Mouse (Mus musculus) lung, embryonic 15.5 days (tissue): ENCODE results near the gene Filip1. TPM values are rescaled to one million over a fixed set of nuclear protein-coding genes. Genes with fewer than 3 reads are reported as not detected.
A peak's percentile ranks its signal among the peaks of the same experiment; 100 is the strongest.

Experiments
- ATAC-seq: fragments of 200-750 bp; cut with Nextera tagmentation; 2 replicates; pipeline ENCODE4 v1.8.0; 2017; ENCODE audit warnings: moderate number of reproducible peaks, borderline replicate concordance; ENCODE audit not compliant: low FRiP score, low TSS enrichment; ENCODE audit errors: extremely low read depth
- H3K27ac ChIP-seq: fragments of 300-500 bp; sonication (generic); 2 replicates; pipeline ENCODE4 v1.5.1; 2015; ENCODE audit warnings: moderate library complexity, mild to moderate bottlenecking, inconsistent platforms
- H3K27me3 ChIP-seq: fragments of 300-500 bp; sonication (generic); 2 replicates; pipeline ENCODE4 v1.6.1; 2015; ENCODE audit warnings: inconsistent platforms
- H3K36me3 ChIP-seq: fragments of 300-500 bp; sonication (generic); 2 replicates; pipeline ENCODE4 v1.6.1; 2015; ENCODE audit warnings: inconsistent platforms
- H3K4me1 ChIP-seq: fragments of 300-500 bp; sonication (generic); 2 replicates; pipeline ENCODE4 v1.6.1; 2015; ENCODE audit warnings: inconsistent platforms
- H3K4me2 ChIP-seq: fragments of 300-500 bp; sonication (generic); 2 replicates; pipeline ENCODE4 v1.6.1; 2015; ENCODE audit warnings: inconsistent platforms, mild to moderate bottlenecking, moderate library complexity
- H3K4me3 ChIP-seq: fragments of 300-500 bp; sonication (generic); 2 replicates; pipeline ENCODE4 v1.5.1; 2015; ENCODE audit warnings: mild to moderate bottlenecking, inconsistent platforms
- H3K9ac ChIP-seq: fragments of 300-500 bp; sonication (generic); 2 replicates; pipeline ENCODE4 v1.6.1; 2015; ENCODE audit warnings: inconsistent platforms
- H3K9me3 ChIP-seq: fragments of 300-500 bp; sonication (generic); 2 replicates; pipeline ENCODE4 v1.6.1; 2016; ENCODE audit warnings: inconsistent platforms
- WGBS: fragments of 180-500 bp; shearing (Covaris S2); methylation state at CpG from one replicate; pipeline ENCODE4 v1.1.7; 2015; 5-methylcytosine and 5-hydroxymethylcytosine counted together
- polyA plus RNA-seq: library from polyadenylated mRNA; unstranded; fragments of >200 nt; fragmentation: Nextera tagmentation; extraction: Ambion mirVana; gene quantifications from 2 replicates; pipeline ENCODE4 v1.2.1, GENCODE M21; 2015

Filip1 gene
- polyA plus RNA-seq, 1 experiment from 2014 or later = 13.3 TPM

- Histone ChIP-seq H3K36me3 (no peaks in the 10 kb centered on the region), H3K4me2 (no peak overlapping the region), H3K27ac (no peak overlapping the region), H3K27me3 (no peaks in the 10 kb centered on the region), H3K4me1 (0 out of 2 replicates have a peak, but pooled peaks cover under 1% of the 10 kb centered on the region), H3K9ac (no peak overlapping the region), H3K9me3 (no peaks in the 10 kb centered on the region), H3K4me3 (no peak overlapping the region)
- ATAC-seq = no peak
- WGBS = 36% methylated on average over 6 of the region's 6 CpGs
Observed at GRCm38 (mm10) chr9:79862544-79862943, 150.1 kb downstream of the Filip1 start.

- peaks cover 8% of the 10 kb centered on the region; the same call in 1 of the 2 replicates for H3K4me1 ChIP-seq
- H3K9me3 ChIP-seq = 0 out of 2 replicates have a peak, but pooled peaks cover 3% of the 10 kb centered on the region
- no peak overlapping the region for H3K4me3 ChIP-seq
- no peak overlapping the region for H3K27ac ChIP-seq
- ATAC-seq = no peak
- H3K4me2 ChIP-seq = no peak overlapping the region
- H3K36me3 ChIP-seq = no peaks in the 10 kb centered on the region
- no peaks in the 10 kb centered on the region for H3K27me3 ChIP-seq
- no peak overlapping the region for H3K9ac ChIP-seq
Observed at GRCm38 (mm10) chr9:79847099-79847498, 165.6 kb downstream of the Filip1 start.

- Histone ChIP-seq H3K9me3 (0 out of 2 replicates have a peak, but pooled peaks cover 3% of the 10 kb centered on the region), H3K27me3 (no peaks in the 10 kb centered on the region), H3K36me3 (no peaks in the 10 kb centered on the region), H3K4me1 (peaks cover 8% of the 10 kb centered on the region; the same call in 1 of the 2 replicates), H3K4me3 (no peak overlapping the region), H3K4me2 (no peak overlapping the region), H3K27ac (peak overlapping the region; percentile 40; the same call in 1 of the 2 replicates), H3K9ac (no peak overlapping the region)
- peak; percentile 62; the same call in 1 of the 2 replicates for ATAC-seq
- 15% methylated on average over 6 of the region's 6 CpGs for WGBS
Observed at GRCm38 (mm10) chr9:79842615-79843014, 170.0 kb downstream of the Filip1 start.

- Histone ChIP-seq H3K4me2 (no peak overlapping the region), H3K27ac (peak overlapping the region; percentile 40; the same call in 1 of the 2 replicates), H3K9ac (no peak overlapping the region), H3K36me3 (no peaks in the 10 kb centered on the region), H3K9me3 (0 out of 2 replicates have a peak, but pooled peaks cover 3% of the 10 kb centered on the region), H3K4me1 (peaks cover 8% of the 10 kb centered on the region; the same call in 1 of the 2 replicates), H3K27me3 (no peaks in the 10 kb centered on the region), H3K4me3 (no peak overlapping the region)
- ATAC-seq = no peak
Observed at GRCm38 (mm10) chr9:79842028-79842427, 170.6 kb downstream of the Filip1 start.

GRCm38 (mm10) chr9:79831294-79831693 lies 181.4 kb downstream of the Filip1 start:
- Histone ChIP-seq H3K36me3 (no peaks in the 10 kb centered on the region), H3K9ac (no peak overlapping the region), H3K4me2 (no peak overlapping the region), H3K27ac (no peak overlapping the region), H3K9me3 (no peaks in the 10 kb centered on the region), H3K4me3 (no peak overlapping the region), H3K27me3 (no peaks in the 10 kb centered on the region), H3K4me1 (peaks cover 17% of the 10 kb centered on the region)
- 0 out of 2 replicates have a peak, but pooled peaks have one; percentile 17 for ATAC-seq
- 56% methylated on average over 1 of the region's 1 CpGs for WGBS

GRCm38 (mm10) chr9:79830874-79831273 lies 181.8 kb downstream of the Filip1 start:
- Histone ChIP-seq H3K27me3 (no peaks in the 10 kb centered on the region), H3K9ac (no peak overlapping the region), H3K27ac (peak overlapping the region; percentile 61; the same call in 1 of the 2 replicates), H3K4me2 (no peak overlapping the region), H3K9me3 (no peaks in the 10 kb centered on the region), H3K4me1 (peaks cover 17% of the 10 kb centered on the region), H3K36me3 (no peaks in the 10 kb centered on the region), H3K4me3 (no peak overlapping the region)
- peak; percentile 75 for ATAC-seq
- WGBS = 29% methylated on average over 4 of the region's 4 CpGs

- H3K4me2 ChIP-seq = peak overlapping the region; percentile 41
- no peaks in the 10 kb centered on the region for H3K36me3 ChIP-seq
- H3K27ac ChIP-seq = peak overlapping the region; percentile 61
- peaks cover 17% of the 10 kb centered on the region for H3K4me1 ChIP-seq
- ATAC-seq = peak; percentile 60
- H3K4me3 ChIP-seq = no peak overlapping the region
- H3K9ac ChIP-seq = peak overlapping the region; percentile 4; the same call in 1 of the 2 replicates
- 35% methylated on average over 23 of the region's 23 CpGs for WGBS
- no peaks in the 10 kb centered on the region for H3K27me3 ChIP-seq
- no peaks in the 10 kb centered on the region for H3K9me3 ChIP-seq
Observed at GRCm38 (mm10) chr9:79829842-79830800, 182.5 kb downstream of the Filip1 start.

- Histone ChIP-seq H3K4me1 (peaks cover 17% of the 10 kb centered on the region), H3K27ac (no peak overlapping the region), H3K4me3 (no peak overlapping the region), H3K9me3 (no peaks in the 10 kb centered on the region), H3K9ac (no peak overlapping the region), H3K36me3 (no peaks in the 10 kb centered on the region), H3K27me3 (no peaks in the 10 kb centered on the region), H3K4me2 (no peak overlapping the region)
- 47% methylated on average over 2 of the region's 2 CpGs for WGBS
- peak; percentile 21; the same call in 1 of the 2 replicates for ATAC-seq
Observed at GRCm38 (mm10) chr9:79827072-79827471, 185.6 kb downstream of the Filip1 start.

- no peak overlapping the region for H3K4me2 ChIP-seq
- H3K4me1 ChIP-seq = peaks cover 11% of the 10 kb centered on the region
- 87% methylated on average over 7 of the region's 7 CpGs for WGBS
- ATAC-seq = no peak
- no peak overlapping the region for H3K9ac ChIP-seq
- H3K4me3 ChIP-seq = no peak overlapping the region
- no peaks in the 10 kb centered on the region for H3K9me3 ChIP-seq
- H3K36me3 ChIP-seq = no peaks in the 10 kb centered on the region
- H3K27ac ChIP-seq = no peak overlapping the region
- no peaks in the 10 kb centered on the region for H3K27me3 ChIP-seq
Observed at GRCm38 (mm10) chr9:79825526-79825925, 187.1 kb downstream of the Filip1 start.

- H3K9ac ChIP-seq = no peak overlapping the region
- no peak overlapping the region for H3K4me2 ChIP-seq
- no peak overlapping the region for H3K27ac ChIP-seq
- ATAC-seq = no peak
- H3K4me3 ChIP-seq = no peak overlapping the region
- H3K4me1 ChIP-seq = no peaks in the 10 kb centered on the region
- no peaks in the 10 kb centered on the region for H3K9me3 ChIP-seq
- no peaks in the 10 kb centered on the region for H3K27me3 ChIP-seq
- H3K36me3 ChIP-seq = peaks cover 7% of the 10 kb centered on the region
- WGBS = 54% methylated on average over 2 of the region's 2 CpGs
Observed at GRCm38 (mm10) chr9:79823856-79824255, 188.8 kb downstream of the Filip1 start.

- no peak overlapping the region for H3K27ac ChIP-seq
Observed at GRCm38 (mm10) chr9:79823438-79823837, 189.2 kb downstream of the Filip1 start.

GRCm38 (mm10) chr9:79816464-79816863 lies 196.2 kb downstream of the Filip1 start:
- H3K36me3 ChIP-seq = peaks cover 20% of the 10 kb centered on the region

More at GRCm38 (mm10) chr9:79823438-79823837, 189.2 kb downstream of the Filip1 start:
- Histone ChIP-seq H3K4me2 (no peak overlapping the region), H3K27me3 (no peaks in the 10 kb centered on the region), H3K36me3 (peaks cover 11% of the 10 kb centered on the region), H3K4me3 (no peak overlapping the region), H3K9ac (no peak overlapping the region), H3K9me3 (no peaks in the 10 kb centered on the region), H3K4me1 (no peaks in the 10 kb centered on the region)
- no peak for ATAC-seq
- WGBS = 71% methylated on average over 4 of the region's 4 CpGs

More at GRCm38 (mm10) chr9:79816464-79816863, 196.2 kb downstream of the Filip1 start:
- no peak for ATAC-seq
- no peak overlapping the region for H3K4me2 ChIP-seq
- H3K4me3 ChIP-seq = no peak overlapping the region
- no peaks in the 10 kb centered on the region for H3K27me3 ChIP-seq
- no peak overlapping the region for H3K9ac ChIP-seq
- no peak overlapping the region for H3K27ac ChIP-seq
- H3K4me1 ChIP-seq = no peaks in the 10 kb centered on the region
- no peaks in the 10 kb centered on the region for H3K9me3 ChIP-seq
- WGBS = 86% methylated on average over 5 of the region's 5 CpGs
